Mouse (Mus musculus) midbrain, postnatal 0 days (tissue): Measurements from ENCODE around the gene Bbox1. TPM values are rescaled to one million over a fixed set of nuclear protein-coding genes. Genes with fewer than 3 reads are reported as not detected.

Experiments used
- ATAC-seq: fragments of 200-750 bp; cut with Nextera tagmentation; 2 replicates; pipeline ENCODE4 v1.8.0; 2017; ENCODE audit warnings: moderate number of reproducible peaks, mild to moderate bottlenecking, moderate TSS enrichment, moderate library complexity; ENCODE audit not compliant: low FRiP score
- DNase-seq: peaks from one replicate; pipeline ENCODE4 v3.0.0-alpha.2; 2015; ENCODE audit warnings: low spot score
- H3K27ac ChIP-seq: fragments of 300-500 bp; sonication (generic); 2 replicates; pipeline ENCODE4 v1.5.1; 2014; ENCODE audit warnings: low read depth, mild to moderate bottlenecking, low read length, mixed read lengths
- H3K27me3 ChIP-seq: fragments of 300-500 bp; sonication (generic); 2 replicates; pipeline ENCODE4 v1.6.1; 2014; ENCODE audit warnings: low read length, control low read depth, mixed read lengths; ENCODE audit not compliant: insufficient read depth
- H3K36me3 ChIP-seq: fragments of 300-500 bp; sonication (generic); 2 replicates; pipeline ENCODE4 v1.6.1; 2014; ENCODE audit warnings: low read length, control low read depth, mixed read lengths; ENCODE audit not compliant: insufficient read depth
- H3K4me1 ChIP-seq: fragments of 300-500 bp; sonication (generic); 2 replicates; pipeline ENCODE4 v1.6.1; 2014; ENCODE audit warnings: mild to moderate bottlenecking, control low read depth, antibody characterized with exemption, low read length, mixed read lengths; ENCODE audit not compliant: insufficient read depth
- H3K4me2 ChIP-seq: fragments of 300-500 bp; sonication (generic); 2 replicates; pipeline ENCODE4 v1.6.1; 2014; ENCODE audit warnings: low read depth, mild to moderate bottlenecking, low read length, mixed read lengths; ENCODE audit not compliant: poor library complexity, severe bottlenecking
- H3K4me3 ChIP-seq: fragments of 300-500 bp; sonication (generic); 2 replicates; pipeline ENCODE4 v1.5.1; 2014; ENCODE audit warnings: low read depth, mild to moderate bottlenecking, low read length, moderate library complexity
- H3K9ac ChIP-seq: fragments of 300-500 bp; sonication (generic); replicated peaks from 2 replicates; pipeline ENCODE4 v1.6.1; 2014; ENCODE audit warnings: mild to moderate bottlenecking, low read length, moderate library complexity, mixed read lengths; ENCODE audit not compliant: poor library complexity, severe bottlenecking
- H3K9me3 ChIP-seq: fragments of 300-500 bp; sonication (generic); 2 replicates; pipeline ENCODE4 v1.6.1; 2016; ENCODE audit warnings: low read length, control low read depth
- CTCF ChIP-seq: IDR thresholded peaks from 2 replicates; pipeline ENCODE4 v1.5.1; 2016; ENCODE audit warnings: antibody characterized with exemption, mild to moderate bottlenecking
- WGBS: fragments of 180-500 bp; shearing (Covaris S2); extraction: QIAGEN DNeasy Blood & Tissue Kit; methylation state at CpG from one replicate; pipeline ENCODE4 v1.1.7; 2014; 5-methylcytosine and 5-hydroxymethylcytosine counted together
- polyA plus RNA-seq: library from polyadenylated mRNA; unstranded; fragments of >200 nt; fragmentation: Nextera tagmentation; extraction: Ambion mirVana; gene quantifications from 2 replicates; pipeline ENCODE4 v1.2.1, GENCODE M21; 2015
- total RNA-seq: library from RNA; depleted of rRNA; stranded (reverse); fragments of >200 nt; gene quantifications from 2 replicates; pipeline ENCODE4 v1.2.3, GENCODE M21; 2014; rRNA removed

The Bbox1 gene
- total RNA-seq (2.4 and 3.3 TPM in 2 replicates), polyA plus RNA-seq (3.0 and 3.1 TPM in 2 replicates)

- peak; percentile 55 for DNase-seq
- H3K27ac ChIP-seq: no peak within 1 kb of the TSS
These were observed at the start of gene Bbox1 for GRCm38 (mm10) chr2:110314509-110315155. Gene Bbox1, minus strand, starts transcription at chr2:110314560.

GRCm38 (mm10) chr2:110363855-110364254 lies 49.5 kb upstream of the Bbox1 start:
- H3K9me3 ChIP-seq: no peaks in the 10 kb centered on the region

More at GRCm38 (mm10) chr2:110314509-110315155, at the start of gene Bbox1:
- H3K4me3 ChIP-seq: no peak within 1 kb of the TSS
- peak; percentile 56; the same call in 1 of the 2 replicates for ATAC-seq
- H3K4me2 ChIP-seq: no peak within 1 kb of the TSS
- H3K4me1 ChIP-seq: no peaks in the 10 kb centered on the region
- 83% methylated on average over 6 of the region's 6 CpGs for WGBS
- no peak for TF ChIP-seq CTCF
- no peaks in the 10 kb centered on the region for H3K9me3 ChIP-seq
- H3K27me3 ChIP-seq: no peaks in the 10 kb centered on the region
- H3K36me3 ChIP-seq: no peaks in the 10 kb centered on the region
- H3K9ac ChIP-seq: no peak within 1 kb of the TSS

GRCm38 (mm10) chr2:110362432-110363283 lies 48.3 kb upstream of the Bbox1 start, which contains the start of gene Fibin:
Gene Fibin, minus strand, starts transcription at chr2:110363183.
- peak; percentile 57 for TF ChIP-seq CTCF
- peak; percentile 84 for ATAC-seq
- Histone ChIP-seq H3K27me3 (no peaks in the 10 kb centered on the region), H3K4me2 (peak within 1 kb of the TSS; percentile 86), H3K4me1 (no peaks in the 10 kb centered on the region), H3K27ac (no peak within 1 kb of the TSS), H3K4me3 (peak within 1 kb of the TSS; percentile 56), H3K9me3 (no peaks in the 10 kb centered on the region), H3K9ac (peak within 1 kb of the TSS; percentile 67), H3K36me3 (no peaks in the 10 kb centered on the region)
- WGBS: 3% methylated on average over 33 of the region's 33 CpGs
- DNase-seq: peak; percentile 58

More at GRCm38 (mm10) chr2:110363855-110364254, 49.5 kb upstream of the Bbox1 start:
- no peak overlapping the region for H3K27ac ChIP-seq
- DNase-seq (no peak), ATAC-seq (no peak)
- H3K4me3 ChIP-seq: no peak overlapping the region
- no peak for TF ChIP-seq CTCF
- 84% methylated on average over 3 of the region's 3 CpGs for WGBS
- no peaks in the 10 kb centered on the region for H3K27me3 ChIP-seq
- H3K9ac ChIP-seq: no peak overlapping the region
- no peaks in the 10 kb centered on the region for H3K36me3 ChIP-seq
- H3K4me2 ChIP-seq: no peak overlapping the region
- H3K4me1 ChIP-seq: no peaks in the 10 kb centered on the region

- no peaks in the 10 kb centered on the region for H3K27me3 ChIP-seq
- DNase-seq (no peak), ATAC-seq (no peak)
- no peak overlapping the region for H3K4me2 ChIP-seq
- no peaks in the 10 kb centered on the region for H3K9me3 ChIP-seq
- no peak for TF ChIP-seq CTCF
- WGBS: 72% methylated on average over 5 of the region's 5 CpGs
- no peak overlapping the region for H3K9ac ChIP-seq
- no peaks in the 10 kb centered on the region for H3K36me3 ChIP-seq
- H3K4me1 ChIP-seq: no peaks in the 10 kb centered on the region
- no peak overlapping the region for H3K27ac ChIP-seq
- H3K4me3 ChIP-seq: no peak overlapping the region
These were observed 39.1 kb upstream of the Bbox1 start for GRCm38 (mm10) chr2:110353302-110353970.

- Histone ChIP-seq H3K27ac (no peak overlapping the region), H3K9me3 (no peaks in the 10 kb centered on the region), H3K9ac (no peak overlapping the region), H3K4me1 (no peaks in the 10 kb centered on the region), H3K4me3 (no peak overlapping the region), H3K27me3 (no peaks in the 10 kb centered on the region), H3K36me3 (no peaks in the 10 kb centered on the region), H3K4me2 (no peak overlapping the region)
- no peak for TF ChIP-seq CTCF
- ATAC-seq: no peak; the same call in 1 of the 2 replicates
- WGBS: 33% methylated on average over 5 of the region's 5 CpGs
- peak; percentile 46 for DNase-seq
These were observed 37.5 kb upstream of the Bbox1 start for GRCm38 (mm10) chr2:110351843-110352251.
